Mouse (Mus musculus): Measurements from ENCODE around the gene Zfp729a.
"Not testable (repeated sequence)": the region's sequence is repeated elsewhere in the genome, so short reads cannot be mapped to it uniquely, and the experiment has no call there.

Gene Zfp729a

GRCm38 (mm10) chr13:67637294-67638007 lies at the start of gene Zfp729a, which contains the start of gene Gm49345:
Gene Zfp729a, minus strand, starts transcription at chr13:67637791.
Gene Gm49345, minus strand, starts transcription at chr13:67637769.
- DNase-seq = peak; percentile 78 to 87

GRCm38 (mm10) chr13:67686971-67687370 lies 49.4 kb upstream of the Zfp729a start, which contains the start of gene Zfp738:
Gene Zfp738, minus strand, starts transcription at chr13:67687071.
- no peak for DNase-seq

DNA sequence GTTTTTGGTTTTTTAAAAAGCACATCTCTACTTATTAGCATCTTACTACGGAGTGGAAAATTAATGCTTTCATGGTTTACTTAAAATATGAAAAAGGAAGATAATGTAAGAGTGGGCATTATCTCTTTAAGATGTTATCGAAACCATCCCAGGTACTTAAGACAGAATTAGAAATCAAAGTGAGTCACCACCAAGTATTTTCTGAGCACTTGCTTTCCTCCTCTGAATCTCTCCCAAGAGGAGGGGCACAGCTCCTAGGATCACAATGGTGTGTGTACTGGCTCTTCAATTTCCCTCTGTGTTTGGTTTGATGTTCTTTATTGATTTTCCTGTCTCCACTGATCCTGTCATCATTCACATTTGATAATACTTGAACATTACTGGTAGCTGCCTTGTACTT lies 46.2 kb upstream of the Zfp729a start:
- not testable (repeated sequence) for DNase-seq

DNA sequence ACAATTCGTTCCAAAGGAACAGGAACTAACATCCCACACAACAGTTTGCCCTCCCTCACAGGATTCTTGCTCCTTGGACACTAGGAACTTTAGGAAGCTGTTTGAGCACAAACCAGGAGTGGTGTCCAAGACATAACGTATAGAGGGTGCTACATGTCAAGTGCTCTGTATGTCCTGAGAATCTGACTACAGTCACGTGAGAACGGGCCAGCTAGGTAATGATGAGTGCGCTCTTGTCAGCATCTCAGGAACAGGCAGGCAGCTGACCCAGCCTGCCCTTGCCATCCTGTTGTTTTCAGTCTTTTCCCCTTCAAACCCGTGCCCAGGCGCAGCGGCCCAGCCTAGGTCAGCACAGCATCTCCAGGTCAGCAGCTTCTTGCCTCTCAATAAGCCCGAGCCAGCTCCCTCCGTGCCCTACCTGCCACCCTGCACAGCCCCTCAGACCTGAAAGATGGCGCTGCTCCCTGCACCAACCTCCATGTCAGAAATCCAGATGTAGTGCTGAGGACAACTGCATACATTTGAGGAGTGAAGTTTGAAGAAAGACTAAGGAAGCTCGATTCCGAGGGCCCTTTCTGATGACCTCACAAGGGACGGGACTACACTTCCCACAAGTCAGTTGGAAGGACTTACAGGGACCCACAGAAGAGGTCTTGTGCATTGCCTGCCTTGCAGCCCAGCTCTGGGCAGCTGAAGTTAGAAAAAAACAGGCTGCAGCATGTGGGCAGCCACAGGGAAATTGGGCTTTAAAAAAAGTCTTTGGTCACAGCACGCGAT lies 45.6 kb upstream of the Zfp729a start:
- DNase-seq = peak; percentile 81 to 89

DNA sequence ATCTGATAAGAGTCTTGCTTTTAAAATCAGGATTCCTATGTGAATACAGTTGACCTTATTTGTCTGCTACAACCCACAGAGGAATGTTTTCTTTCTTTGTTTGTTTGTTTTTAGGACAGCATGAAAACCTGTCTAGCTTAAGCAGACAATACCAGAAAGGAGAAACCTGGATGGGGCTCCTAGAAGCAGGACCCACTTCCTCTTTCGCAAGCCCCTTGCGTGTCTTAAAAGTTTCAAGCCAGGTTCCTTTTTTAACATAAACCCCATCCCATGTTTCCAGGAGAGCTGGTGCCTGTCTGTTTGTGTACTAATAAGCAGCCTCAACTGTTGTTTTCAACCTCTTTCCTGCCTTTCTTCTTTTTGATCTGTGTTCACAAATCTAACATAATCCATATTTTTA lies 37.3 kb upstream of the Zfp729a start:
- DNase-seq = no peak

GRCm38 (mm10) chr13:67652496-67652895 lies 14.9 kb upstream of the Zfp729a start:
- DNase-seq = no peak

DNA sequence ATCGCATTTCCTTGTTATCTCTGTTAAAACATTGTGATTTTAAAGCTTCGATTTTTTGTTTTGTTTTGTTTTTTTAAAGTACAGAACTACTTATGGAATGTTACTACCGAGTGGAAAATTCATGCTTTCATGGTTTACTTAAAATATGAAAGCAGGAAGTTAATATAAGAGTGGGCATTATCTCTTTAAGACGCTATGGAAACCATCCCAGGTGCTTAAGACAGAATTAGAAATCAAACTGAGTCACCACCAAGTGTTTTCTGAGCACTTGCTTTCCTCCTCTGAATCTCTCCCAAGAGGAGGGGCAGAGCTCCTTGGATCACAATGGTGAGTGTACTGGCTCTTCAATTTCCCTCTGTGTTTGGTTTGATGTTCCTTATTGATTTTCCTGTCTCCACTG lies 27.5 kb downstream of the Zfp729a start:
- peak in 1 of 2 experiments; percentile 3 for DNase-seq

DNA sequence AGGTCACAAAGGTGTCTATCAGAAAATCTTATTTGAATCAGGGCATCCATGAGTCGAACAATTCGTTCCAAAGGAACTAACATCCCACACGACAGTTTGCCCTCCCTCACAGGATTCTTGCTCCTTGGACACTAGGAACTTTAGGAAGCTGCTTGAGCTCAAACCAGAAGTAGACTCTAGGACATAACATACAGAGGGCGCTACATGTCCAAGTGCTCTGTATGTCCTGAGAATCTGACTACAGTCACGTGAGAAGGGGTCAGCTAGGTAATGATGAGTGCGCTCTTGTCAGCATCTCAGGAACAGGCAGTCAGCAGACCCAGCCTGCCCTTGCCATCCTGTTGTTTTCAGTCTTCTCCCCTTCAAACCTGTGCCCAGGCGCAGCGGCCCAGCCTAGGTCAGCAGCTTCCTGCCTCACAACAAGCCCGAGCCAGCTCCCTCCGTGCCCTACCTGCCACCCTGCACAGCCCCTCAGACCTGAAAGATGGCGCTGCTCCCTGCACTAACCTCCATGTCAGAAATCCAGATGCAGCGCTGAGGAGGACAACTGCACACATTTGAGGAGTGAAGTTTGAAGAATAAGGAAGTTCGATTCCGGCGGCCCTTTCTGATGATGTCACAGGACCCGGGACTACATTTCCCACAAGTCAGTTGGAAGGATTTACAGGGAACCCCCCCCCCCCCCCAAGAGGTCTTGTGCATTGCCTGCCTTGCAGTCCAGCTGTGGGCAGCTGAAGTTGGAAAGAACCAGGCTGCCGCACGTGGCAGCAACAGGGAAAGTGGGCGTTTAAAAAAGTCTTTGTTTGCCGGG lies 28.3 kb downstream of the Zfp729a start, which contains the start of gene Zfp729b:
Gene Zfp729b (minus strand): TSS at position 642 of the 811 bp plus-strand sequence.
- peak; percentile 89 to 95 for DNase-seq

DNA sequence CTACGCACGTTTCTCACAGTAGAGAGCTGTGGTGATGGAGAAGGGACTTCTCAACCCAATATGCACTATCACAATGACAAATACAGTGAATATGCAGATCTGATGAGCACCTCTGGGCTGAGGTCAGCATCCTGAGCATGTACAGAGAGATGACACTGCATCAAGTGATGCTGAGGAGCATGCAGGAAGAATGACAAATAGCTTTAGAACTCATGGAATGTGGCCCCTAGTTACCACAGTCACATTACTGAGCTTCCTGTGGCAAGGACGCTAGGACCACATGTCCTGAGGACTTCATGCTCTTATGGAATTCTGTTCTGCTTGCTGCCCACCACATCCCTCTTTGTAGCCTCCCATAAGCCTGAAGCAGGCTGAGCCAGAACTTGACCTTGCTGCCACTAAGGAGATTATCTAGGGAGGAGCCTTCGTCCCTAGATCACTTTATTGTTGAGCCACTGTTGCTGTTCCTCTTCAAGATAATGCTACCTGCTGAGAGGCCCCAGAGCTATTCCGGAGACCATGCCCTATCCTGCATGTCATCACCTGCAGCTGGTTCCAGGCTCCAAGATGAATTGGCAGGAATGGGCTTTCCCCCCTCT lies 64.9 kb downstream of the Zfp729a start:
- DNase-seq = no peak

All from cerebellum, postnatal 36 days (tissue).